Mouse (Mus musculus) gastrocnemius, postnatal 10 days (tissue): ENCODE data around the gene Selenov. TPM values are rescaled to one million over a fixed set of nuclear protein-coding genes. Genes with fewer than 3 reads are reported as not detected.

Experiments used
- total RNA-seq, 2 experiments: library from RNA; stranded (reverse); gene quantifications; 2 replicates each; pipeline ENCODE4 v1.2.3; 2021

Selenov gene
- total RNA-seq, 2 experiments from 2014 or later, result not detected

Other genes starting within 250 kb of the Selenov start
- gene Psmc4, start 241.1 kb downstream of the Selenov start, total RNA-seq, result 100 to 1,000 TPM; 123 to 124 TPM
- under 1 TPM; 0.05 to 0.07 TPM for gene Fcgbp, start 219.9 kb downstream of the Selenov start, total RNA-seq
- gene 9530053A07Rik, start 161.7 kb downstream of the Selenov start, total RNA-seq, result not detected
- gene Fbl, start 121.5 kb downstream of the Selenov start, total RNA-seq, result 10 to 100 TPM; 44.0 to 49.0 TPM
- 100 to 1,000 TPM; 151 to 161 TPM for gene Dyrk1b, start 111.7 kb downstream of the Selenov start, total RNA-seq
- 10 to 100 TPM; 14.2 to 15.6 TPM for gene Eid2, start 23.3 kb downstream of the Selenov start, total RNA-seq
- gene Eid2b, start 13.4 kb downstream of the Selenov start, total RNA-seq, result 1 to 10 TPM; 7.7 to 8.6 TPM
- gene Dll3, start 11.1 kb upstream of the Selenov start, total RNA-seq, result not detected
- gene Timm50, start 20.9 kb upstream of the Selenov start, total RNA-seq, result 10 to 100 TPM; 40.1 to 43.8 TPM
- gene Supt5, start 47.6 kb upstream of the Selenov start, total RNA-seq, result 10 to 100 TPM; 65.5 to 67.0 TPM
- gene Rps16, start 59.5 kb upstream of the Selenov start, total RNA-seq, result 100 to 1,000 TPM; 757 to 807 TPM
- gene Plekhg2, start 81.4 kb upstream of the Selenov start, total RNA-seq, result 10 to 100 TPM; 18.7 to 30.0 TPM
- gene Zfp36, start 89.1 kb upstream of the Selenov start, total RNA-seq, result 10 to 100 TPM in 1 of 2 experiments, 1 to 10 TPM in 1; 8.1 to 10.5 TPM
- 10 to 100 TPM; 22.6 to 23.0 TPM for gene Med29, start 101.5 kb upstream of the Selenov start, total RNA-seq
- 10 to 100 TPM; 36.5 to 46.2 TPM for gene Paf1, start 101.8 kb upstream of the Selenov start, total RNA-seq
- gene Gmfg, start 146.3 kb upstream of the Selenov start, total RNA-seq, result 10 to 100 TPM in 1 of 2 experiments, 1 to 10 TPM in 1; 10.0 to 10.8 TPM
- 1 to 10 TPM; 1.4 to 2.0 TPM for gene Lrfn1, start 160.8 kb upstream of the Selenov start, total RNA-seq
- gene Ifnl2, start 219.3 kb upstream of the Selenov start, total RNA-seq, result not detected
- gene Ifnl3, start 231.7 kb upstream of the Selenov start, total RNA-seq, result not detected
- not detected for gene Sycn, start 249.7 kb upstream of the Selenov start, total RNA-seq